Mouse (Mus musculus) effector memory CD4-positive, alpha-beta T cell, adult 5 months (primary cell): ENCODE results near the gene Prrg2. TPM values are rescaled to one million over a fixed set of nuclear protein-coding genes. Genes with fewer than 3 reads are reported as not detected.

Experiments used
- polyA plus RNA-seq: library from polyadenylated mRNA; unstranded; fragments of 100-300 nt; shearing (Covaris generic); gene quantifications from one replicate; pipeline ENCODE4 v1.2.1, GENCODE M21; 2017

The Prrg2 gene
- 1.2 TPM for polyA plus RNA-seq

DNA sequence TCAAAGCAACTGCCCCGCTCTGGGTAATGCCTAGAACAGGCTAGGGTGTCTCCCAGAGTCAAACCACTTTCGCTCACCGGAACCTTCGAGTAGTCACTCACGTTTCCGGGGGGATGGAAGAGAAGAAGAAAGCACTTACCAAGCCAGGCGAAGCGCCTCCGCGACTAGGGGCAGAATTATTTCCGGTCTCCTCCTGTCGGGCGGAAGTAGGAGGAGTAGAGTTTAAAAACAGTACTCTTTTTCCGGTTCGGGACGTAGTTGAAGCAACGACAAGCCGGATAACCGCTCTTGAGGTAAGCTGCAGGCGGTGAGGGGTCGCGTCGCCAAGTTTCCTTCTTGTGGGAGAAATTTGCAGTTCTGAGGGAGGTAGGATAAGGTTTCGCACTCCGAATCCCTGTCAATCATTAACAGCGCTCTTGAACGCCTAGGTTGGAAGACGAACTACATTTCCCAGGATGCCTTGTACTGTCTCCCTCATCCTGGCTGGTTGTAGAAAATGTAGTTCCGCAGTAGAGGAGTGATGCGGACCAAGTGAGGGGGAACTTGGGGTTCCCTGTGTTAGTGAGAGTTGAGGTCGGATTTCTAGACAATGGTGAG is at the start of gene Prrg2, which contains the start of gene Nosip:
Gene Prrg2 (minus strand): TSS at position 439 of the 597 bp plus-strand sequence.
Gene Nosip (plus strand): TSS at position 191 of the 597 bp plus-strand sequence.

DNA sequence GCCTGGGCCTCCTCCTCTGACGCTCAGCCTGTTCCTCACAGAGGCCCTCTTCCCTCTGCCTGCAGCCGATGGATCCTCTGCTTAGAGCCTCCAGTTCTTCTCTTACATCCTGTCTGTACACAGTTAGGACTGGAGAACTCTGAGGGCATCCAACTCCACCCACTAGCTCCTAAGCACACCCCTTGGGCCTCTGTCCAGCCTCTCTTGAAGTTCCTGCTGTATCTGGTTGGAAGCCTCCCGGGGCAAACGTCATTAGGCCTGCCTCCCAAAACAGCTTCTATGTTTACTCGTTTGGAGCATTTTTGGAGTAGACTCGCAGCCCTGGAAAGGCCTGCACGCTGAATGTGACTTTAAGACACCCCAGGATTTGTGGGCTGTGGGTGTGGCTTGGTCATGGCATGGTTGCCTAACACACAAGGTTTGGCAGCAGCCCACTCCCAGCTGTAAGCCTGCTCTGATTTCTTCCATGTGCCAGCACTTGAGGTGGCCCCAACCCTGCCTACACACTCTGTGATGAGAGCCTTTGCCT is 41.2 kb upstream of the Prrg2 start, which contains the start of gene Fcgrt:
Gene Fcgrt (minus strand): TSS at position 200 of the 529 bp plus-strand sequence.

DNA sequence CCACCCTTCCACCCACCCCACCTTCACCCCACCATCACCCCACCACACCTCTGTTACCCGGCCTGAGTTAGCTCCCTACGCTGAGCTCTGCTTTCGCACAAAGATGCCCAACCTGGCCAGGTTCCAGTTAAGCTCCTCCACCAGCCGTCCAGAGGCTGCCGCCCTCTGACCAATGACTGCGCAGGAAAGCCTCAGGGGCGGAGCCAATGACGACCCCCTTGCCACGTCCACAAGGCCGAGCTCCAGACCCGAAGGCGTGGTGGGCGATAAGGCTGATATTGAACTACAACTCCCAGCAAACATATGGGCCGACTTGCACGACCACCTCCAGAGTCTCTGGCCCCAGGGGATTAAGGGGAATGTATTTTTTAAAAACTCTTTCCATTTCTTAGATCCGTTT is 29.6 kb upstream of the Prrg2 start, which contains the start of gene Rcn3:
Gene Rcn3 (minus strand): TSS at position 174 of the 400 bp plus-strand sequence.

DNA sequence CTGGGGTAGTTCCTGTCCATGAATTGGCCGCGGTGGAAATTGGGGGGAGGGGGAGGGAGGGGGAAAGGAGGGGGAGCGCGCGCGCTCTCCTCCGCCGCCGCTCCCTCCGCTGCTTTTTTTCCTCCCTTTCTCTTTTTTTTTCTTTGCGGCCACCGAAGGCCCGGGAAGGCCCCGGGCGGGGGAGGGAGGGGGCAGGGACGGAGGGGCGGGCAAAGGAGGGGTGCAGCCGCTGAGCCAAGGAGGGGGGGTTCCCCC is 9.7 kb downstream of the Prrg2 start, which contains the start of gene Prr12:
Gene Prr12 (minus strand): TSS at position 20 of the 255 bp plus-strand sequence.

DNA sequence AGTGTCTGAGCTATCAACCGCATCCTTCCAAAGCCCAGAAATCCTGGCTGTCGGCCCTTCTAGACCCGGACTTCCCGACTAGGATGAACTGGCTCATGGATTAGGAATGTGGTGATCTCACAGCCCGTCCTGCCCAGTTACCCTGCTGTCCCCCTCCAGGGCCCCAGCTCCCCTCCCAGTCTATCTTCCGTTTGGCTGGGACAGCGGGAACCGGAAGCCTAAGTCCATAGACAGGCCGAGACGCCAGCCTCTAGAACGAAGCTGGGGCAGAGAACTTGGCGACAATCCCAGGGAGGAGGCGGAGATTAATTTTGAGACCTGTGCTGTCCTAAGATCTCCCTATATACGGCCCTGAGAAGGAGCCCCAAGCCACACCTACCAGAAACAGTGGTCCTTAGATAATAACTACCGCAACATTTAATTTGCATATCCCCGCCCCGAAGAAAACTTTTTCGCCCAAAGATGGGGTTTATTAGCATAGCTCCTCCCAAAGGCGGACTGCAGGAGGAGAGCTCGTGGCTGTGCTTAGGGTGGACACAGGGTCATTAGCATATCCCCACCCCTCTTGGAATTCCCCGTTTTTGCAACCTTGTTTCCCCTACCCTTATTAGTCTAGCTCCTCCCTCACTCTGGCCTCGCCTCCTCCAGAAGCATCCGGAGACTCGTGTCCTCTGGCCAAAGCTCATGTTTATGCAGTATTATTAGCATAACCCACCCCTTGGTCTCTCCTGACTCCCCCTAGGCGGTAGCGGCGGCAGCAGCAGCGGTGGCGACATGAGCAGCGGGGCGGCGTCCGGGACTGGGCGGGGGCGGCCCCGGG is 45.0 kb downstream of the Prrg2 start, which contains the start of gene Rras:
Gene Rras (plus strand): TSS at position 720 of the 820 bp plus-strand sequence.

GRCm38 (mm10) chr7:45015957-45016612 is 46.4 kb downstream of the Prrg2 start, which contains the start of gene Scaf1:
Gene Scaf1, minus strand, starts transcription at chr7:45016363.

Other genes starting within 250 kb of the Prrg2 start
- 32.1 TPM for gene Nup62, start 246.6 kb downstream of the Prrg2 start, polyA plus RNA-seq
- gene Il4i1, start 246.3 kb downstream of the Prrg2 start, polyA plus RNA-seq = 0.36 TPM
- 0.29 TPM for gene Atf5, start 246.0 kb downstream of the Prrg2 start, polyA plus RNA-seq
- gene Akt1s1, start 213.7 kb downstream of the Prrg2 start, polyA plus RNA-seq = 20.9 TPM
- 79.9 TPM for gene Tbc1d17, start 213.6 kb downstream of the Prrg2 start, polyA plus RNA-seq
- 49.2 TPM for gene Pnkp, start 205.5 kb downstream of the Prrg2 start, polyA plus RNA-seq
- gene Ptov1, start 192.9 kb downstream of the Prrg2 start, polyA plus RNA-seq = 33.5 TPM
- gene Med25, start 170.0 kb downstream of the Prrg2 start, polyA plus RNA-seq = 54.0 TPM
- gene Fuz, start 166.6 kb downstream of the Prrg2 start, polyA plus RNA-seq = 19.8 TPM
- gene Ap2a1, start 133.2 kb downstream of the Prrg2 start, polyA plus RNA-seq = 48.2 TPM
- gene Tsks, start 119.5 kb downstream of the Prrg2 start, polyA plus RNA-seq = not detected
- gene Cpt1c, start 87.8 kb downstream of the Prrg2 start, polyA plus RNA-seq = 0.44 TPM
- gene Prmt1, start 76.1 kb downstream of the Prrg2 start, polyA plus RNA-seq = 120 TPM
- 121 TPM for gene Irf3, start 65.0 kb downstream of the Prrg2 start, polyA plus RNA-seq
- 11.6 TPM for gene Bcl2l12, start 64.0 kb downstream of the Prrg2 start, polyA plus RNA-seq
- 24.6 TPM for gene Scaf1, start 46.3 kb downstream of the Prrg2 start, polyA plus RNA-seq
- 21.5 TPM for gene Rras, start 44.7 kb downstream of the Prrg2 start, polyA plus RNA-seq
- gene Prr12, start 9.8 kb downstream of the Prrg2 start, polyA plus RNA-seq = 2.0 TPM
- 85.4 TPM for gene Nosip, start 248 bp downstream of the Prrg2 start, polyA plus RNA-seq
- 4.0 TPM for gene Rcn3, start 29.5 kb upstream of the Prrg2 start, polyA plus RNA-seq
- gene Fcgrt, start 41.2 kb upstream of the Prrg2 start, polyA plus RNA-seq = 5.7 TPM
- gene Rps11, start 61.8 kb upstream of the Prrg2 start, polyA plus RNA-seq = 1,926 TPM
- gene Rpl13a, start 66.1 kb upstream of the Prrg2 start, polyA plus RNA-seq = 3,339 TPM
- not detected for gene Gm45713, start 73.6 kb upstream of the Prrg2 start, polyA plus RNA-seq
- 136 TPM for gene Flt3l, start 73.8 kb upstream of the Prrg2 start, polyA plus RNA-seq
- gene Pih1d1, start 91.6 kb upstream of the Prrg2 start, polyA plus RNA-seq = 26.1 TPM
- gene Aldh16a1, start 91.9 kb upstream of the Prrg2 start, polyA plus RNA-seq = 34.3 TPM
- not detected for gene Slc17a7, start 101.3 kb upstream of the Prrg2 start, polyA plus RNA-seq
- gene Gfy, start 116.9 kb upstream of the Prrg2 start, polyA plus RNA-seq = not detected
- gene Pth2, start 118.3 kb upstream of the Prrg2 start, polyA plus RNA-seq = not detected
- not detected for gene Ccdc155, start 142.2 kb upstream of the Prrg2 start, polyA plus RNA-seq
- 32.1 TPM for gene Dkkl1, start 149.5 kb upstream of the Prrg2 start, polyA plus RNA-seq
- 1.2 TPM for gene Tead2, start 153.1 kb upstream of the Prrg2 start, polyA plus RNA-seq
- 391 TPM for gene Cd37, start 176.4 kb upstream of the Prrg2 start, polyA plus RNA-seq
- not detected for gene Slc6a16, start 178.4 kb upstream of the Prrg2 start, polyA plus RNA-seq
- gene Slc6a21, start 214.8 kb upstream of the Prrg2 start, polyA plus RNA-seq = not detected